Mouse (Mus musculus) heart, adult 2 months (tissue): ENCODE measurements at regions not wholly inside any gene's neighbourhood (a gene's known extent, or its start where the extent isn't known, plus 50 kb on each side); places are given as distances from the start of the nearest gene placed in this dataset.

ENCODE experiments used
- DNase-seq, 2 experiments: peaks; one replicate each; pipeline ENCODE4 v3.0.0; 2021
- H3K27ac ChIP-seq: fragments of 200-600 bp; 2 replicates; pipeline ENCODE4 v1.8.1; 2022
- H3K27me3 ChIP-seq: fragments of 200-500 bp; 2 replicates; pipeline ENCODE4 v1.6.1; 2012; ENCODE audit warnings: mild to moderate bottlenecking, low read length, inconsistent platforms, mixed read lengths; ENCODE audit not compliant: control insufficient read depth, insufficient read depth
- H3K36me3 ChIP-seq: fragments of 200-500 bp; 2 replicates; pipeline ENCODE4 v1.6.1; 2012; ENCODE audit warnings: low read length, inconsistent platforms; ENCODE audit not compliant: control insufficient read depth, insufficient read depth
- H3K4me1 ChIP-seq: fragments of 200-500 bp; 2 replicates; pipeline ENCODE4 v1.6.1; 2011; ENCODE audit warnings: low read length; ENCODE audit not compliant: control insufficient read depth, insufficient read depth
- H3K4me3 ChIP-seq: fragments of 200-600 bp; 2 replicates; pipeline ENCODE4 v1.8.1; 2022
- H3K79me2 ChIP-seq: fragments of 200-500 bp; replicated peaks from 2 replicates; pipeline ENCODE4 v1.6.1; 2012; ENCODE audit warnings: mild to moderate bottlenecking, inconsistent platforms, low read length, moderate library complexity, mixed read lengths; ENCODE audit not compliant: control insufficient read depth, insufficient read depth
- H3K9ac ChIP-seq: fragments of 200-500 bp; 2 replicates; pipeline ENCODE4 v1.6.1; 2012; ENCODE audit warnings: low read depth, mild to moderate bottlenecking, control low read depth, inconsistent platforms, low read length, mixed read lengths
- CTCF ChIP-seq: fragments of 200-600 bp; IDR thresholded peaks from 2 replicates; pipeline ENCODE4 v1.8.1; 2022; ENCODE audit warnings: antibody characterized with exemption, mild to moderate bottlenecking, moderate library complexity
- EP300 ChIP-seq: fragments of 200-500 bp; IDR thresholded peaks from 2 replicates; pipeline ENCODE4 v1.6.1; 2011; ENCODE audit warnings: low read depth, low read length, control low read depth; ENCODE audit not compliant: insufficient read depth
- POLR2A ChIP-seq: fragments of 200-500 bp; IDR thresholded peaks from 2 replicates; pipeline ENCODE4 v1.6.1; 2011; ENCODE audit warnings: mild to moderate bottlenecking, low read depth, low read length, control low read depth; ENCODE audit not compliant: insufficient read depth
- WGBS: fragments of 180-500 bp; shearing (Covaris S2); methylation state at CpG from one replicate; pipeline ENCODE4 v1.1.7; 2018; 5-methylcytosine and 5-hydroxymethylcytosine counted together
- intact Hi-C: fragments of 180-260 bp; cut with DNase I; formaldehyde crosslinking; loops from one replicate; pipeline ENCODE4 v1.15.1; 2025

DNA sequence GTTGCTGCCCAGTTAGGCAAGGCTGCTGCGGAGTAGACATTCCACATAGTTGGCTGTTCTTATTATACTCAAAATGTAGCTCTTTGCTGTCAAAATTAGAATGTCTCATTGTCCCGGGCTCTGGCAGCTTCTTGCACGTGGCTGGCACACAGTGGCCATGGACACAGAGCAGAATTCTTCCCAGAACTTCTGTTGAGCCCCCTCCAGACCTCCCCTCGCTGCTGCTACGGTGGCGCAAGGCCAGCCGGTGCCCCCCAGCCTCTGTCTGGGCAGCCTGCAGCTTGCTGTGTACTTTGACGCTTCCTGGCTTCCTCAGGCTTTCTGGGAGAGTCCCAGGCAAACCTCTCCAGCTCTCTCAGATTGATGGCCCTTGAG, 138.2 kb upstream of the Ubl3 start:
- Histone ChIP-seq H3K27me3 (no peaks in the 10 kb centered on the region), H3K4me1 (no peaks in the 10 kb centered on the region), H3K4me3 (no peak overlapping the region), H3K27ac (no peak overlapping the region), H3K36me3 (no peaks in the 10 kb centered on the region), H3K79me2 (no peaks in the 10 kb centered on the region), H3K9ac (no peak overlapping the region)
- intact Hi-C loops, result no loop called here
- TF ChIP-seq EP300 (no peak), CTCF (no peak), POLR2A (no peak)
- no peak for DNase-seq
- WGBS, result 59% methylated on average over 8 of the region's 8 CpGs

- Histone ChIP-seq H3K9ac (no peak overlapping the region), H3K4me3 (no peak overlapping the region), H3K27ac (no peak overlapping the region), H3K36me3 (no peaks in the 10 kb centered on the region), H3K4me1 (no peaks in the 10 kb centered on the region), H3K79me2 (no peaks in the 10 kb centered on the region), H3K27me3 (no peaks in the 10 kb centered on the region)
- DNase-seq, result no peak
- no peak for TF ChIP-seq POLR2A
- TF ChIP-seq EP300, result no peak
- no peak for TF ChIP-seq CTCF
- 67% methylated on average over 7 of the region's 7 CpGs for WGBS
- intact Hi-C loops, result no loop called here
Measured at GRCm38 (mm10) chr5:148690158-148690822, 137.7 kb upstream of the Ubl3 start.

- no peaks in the 10 kb centered on the region for H3K36me3 ChIP-seq
- H3K27ac ChIP-seq, result no peak overlapping the region
- TF ChIP-seq POLR2A (no peak), CTCF (no peak), EP300 (no peak)
- H3K4me1 ChIP-seq, result no peaks in the 10 kb centered on the region
- H3K4me3 ChIP-seq, result no peak overlapping the region
- no peaks in the 10 kb centered on the region for H3K27me3 ChIP-seq
- DNase-seq, result no peak
- WGBS, result 84% methylated on average over 9 of the region's 9 CpGs
- H3K79me2 ChIP-seq, result no peaks in the 10 kb centered on the region
- intact Hi-C loops, result no loop called here
- no peak overlapping the region for H3K9ac ChIP-seq
Measured at GRCm38 (mm10) chr5:148689297-148689696, 136.7 kb upstream of the Ubl3 start.

DNA sequence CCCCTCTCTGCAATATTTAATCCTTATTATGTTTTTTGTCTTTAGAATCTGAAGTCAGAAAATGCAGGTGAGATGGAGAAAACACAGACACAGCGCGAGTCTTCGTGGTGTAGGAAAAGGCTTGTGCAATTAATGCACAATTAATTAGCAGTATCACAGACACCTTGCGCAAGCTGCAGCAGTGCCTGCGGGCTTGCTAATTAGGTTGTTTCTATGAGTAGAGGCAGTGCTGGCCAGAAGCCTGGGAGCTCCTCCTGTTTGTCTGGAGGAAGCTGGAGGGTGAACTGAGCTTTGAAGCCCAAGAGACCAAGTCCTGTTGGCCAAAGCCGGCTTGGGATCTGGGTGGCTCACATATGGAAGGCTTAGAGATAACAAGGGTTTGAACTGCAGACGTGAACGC, 135.9 kb upstream of the Ubl3 start:
- WGBS, result 76% methylated on average over 8 of the region's 8 CpGs
- Histone ChIP-seq H3K4me1 (no peaks in the 10 kb centered on the region), H3K27me3 (no peaks in the 10 kb centered on the region), H3K79me2 (no peaks in the 10 kb centered on the region), H3K9ac (no peak overlapping the region), H3K4me3 (no peak overlapping the region), H3K36me3 (no peaks in the 10 kb centered on the region), H3K27ac (no peak overlapping the region)
- intact Hi-C loops, result no loop called here
- DNase-seq, result peak in 1 of 2 experiments; percentile 16
- TF ChIP-seq POLR2A (no peak), EP300 (no peak), CTCF (no peak)

GRCm38 (mm10) chr5:148687827-148688226, 135.2 kb upstream of the Ubl3 start:
- 49% methylated on average over 3 of the region's 3 CpGs for WGBS
- no peaks in the 10 kb centered on the region for H3K36me3 ChIP-seq
- H3K9ac ChIP-seq, result no peak overlapping the region
- no peaks in the 10 kb centered on the region for H3K4me1 ChIP-seq
- intact Hi-C loops, result no loop called here
- H3K27me3 ChIP-seq, result no peaks in the 10 kb centered on the region
- no peak for TF ChIP-seq CTCF
- TF ChIP-seq EP300, result no peak
- TF ChIP-seq POLR2A, result no peak
- no peaks in the 10 kb centered on the region for H3K79me2 ChIP-seq
- H3K4me3 ChIP-seq, result no peak overlapping the region
- no peak for DNase-seq
- H3K27ac ChIP-seq, result no peak overlapping the region

- Histone ChIP-seq H3K27ac (no peak overlapping the region), H3K79me2 (no peaks in the 10 kb centered on the region), H3K4me1 (no peaks in the 10 kb centered on the region), H3K27me3 (no peaks in the 10 kb centered on the region), H3K9ac (no peak overlapping the region), H3K4me3 (no peak overlapping the region), H3K36me3 (no peaks in the 10 kb centered on the region)
- intact Hi-C loops, result no loop called here
- peak in 1 of 2 experiments; percentile 13 for DNase-seq
- WGBS, result 52% methylated on average over 11 of the region's 11 CpGs
- TF ChIP-seq CTCF (no peak), EP300 (no peak), POLR2A (no peak)
Measured at GRCm38 (mm10) chr5:148684216-148684615, 131.6 kb upstream of the Ubl3 start.
